16 mouse cellular contexts compared by ENCODE assay signal in genomic region chr7:119783453-119783852, GRCm38 (mm10). TPM values are rescaled to one million over a fixed set of nuclear protein-coding genes. Genes with fewer than 3 reads are reported as not detected.
DNase-seq lines count a peak whose midpoint lies in the region; ATAC-seq lines count a peak whose summit lies in the region.
"Had no signal": no experiment of that assay in that cellular context is flagged by ENCODE, and none has a peak within 500 bp of the region (broad histone marks: within the 10 kb centered on the region; RNA-seq: fewer than 3 reads in every experiment).

No protein-coding gene starts in this region.

- no peak overlapping the region for H3K27ac ChIP-seq in kidney, embryonic 16.5 days (ENCODE audit: low read length)
- H3K27ac ChIP-seq: embryonic facial prominence, embryonic 12.5 days; forebrain, embryonic 10.5 days had no signal

- no peak for ATAC-seq in kidney, embryonic 16.5 days (ENCODE audit: low FRiP score, low TSS enrichment)

- H3K9me3 ChIP-seq in kidney, embryonic 16.5 days (ENCODE audit: low read length): no peaks in the 10 kb centered on the region
- H3K9me3 ChIP-seq: embryonic facial prominence, embryonic 12.5 days; forebrain, embryonic 10.5 days had no signal

- WGBS in kidney, embryonic 16.5 days: 94% methylated on average over 2 of the region's 2 CpGs

- H3K36me3 ChIP-seq in kidney, embryonic 16.5 days (ENCODE audit: insufficient read depth, low read length): peaks cover 43% of the 10 kb centered on the region

- intact Hi-C loops in left cerebral cortex, postnatal 25 days (cut with DNase I): no loop called here

- no peaks in the 10 kb centered on the region for H3K4me1 ChIP-seq in kidney, embryonic 16.5 days (ENCODE audit: insufficient read depth, low read length)
- H3K4me1 ChIP-seq: embryonic facial prominence, embryonic 12.5 days; forebrain, embryonic 10.5 days had no signal

- no peaks in the 10 kb centered on the region for H3K27me3 ChIP-seq in kidney, embryonic 16.5 days (ENCODE audit: insufficient read depth, low read length)
- H3K27me3 ChIP-seq: embryonic facial prominence, embryonic 12.5 days had no signal

- no peak overlapping the region for H3K9ac ChIP-seq in kidney, embryonic 16.5 days (replicated peaks; ENCODE audit: low read length)
- H3K9ac ChIP-seq: embryonic facial prominence, embryonic 12.5 days had no signal

- DNase-seq in kidney, postnatal 14 days: peak; percentile 14
- peak; percentile 14 for DNase-seq in ovary, postnatal 36 days (ENCODE audit: low spot score)
- DNase-seq in ovary, postnatal 10 days (ENCODE audit: low spot score): no peak
- peak; percentile 19 for DNase-seq in brain, adult 2 months (ENCODE audit: low read depth, low spot score)
- DNase-seq in testis, postnatal 10 days (ENCODE audit: low spot score): peak; percentile 50
- no peak for DNase-seq in left cerebral cortex, adult 18-20 months (ENCODE audit: low spot score in 2 of 2)
- DNase-seq in left cerebral cortex, postnatal 25 days (ENCODE audit: low spot score in 2 of 2): no peak
- DNase-seq: cerebellum, postnatal 14 days; heart, postnatal 36 days; right cerebral cortex, postnatal 4 days; thymus, postnatal 4 days had no signal

- no peak overlapping the region for H3K4me3 ChIP-seq in kidney, embryonic 16.5 days (ENCODE audit: low read length)
- H3K4me3 ChIP-seq: embryonic facial prominence, embryonic 12.5 days; forebrain, embryonic 10.5 days had no signal

- no peak overlapping the region for H3K4me2 ChIP-seq in kidney, embryonic 16.5 days (replicated peaks; ENCODE audit: low read depth, low read length)
- H3K4me2 ChIP-seq: embryonic facial prominence, embryonic 12.5 days; midbrain, embryonic 11.5 days had no signal

RNA-seq across cellular contexts. Expression of gene Rexo5, which starts 10.4 kb away (rescaled TPM):
- polyA plus RNA-seq in kidney, embryonic 16.5 days (2015; fragmentation: Nextera tagmentation; extraction: Ambion mirVana): 23.9 and 27.7 TPM in 2 replicates
- 1 to 10 TPM; 2.3 TPM for total RNA-seq in left cerebral cortex, adult 18-20 months (2021)
- 1 to 10 TPM in 1 of 2 experiments, under 1 TPM in 1; 0.55 to 2.2 TPM for total RNA-seq in left cerebral cortex, postnatal 25 days (2021)

RNA-seq across cellular contexts. Expression of gene Eri2, which starts 10.4 kb away (rescaled TPM):
- 26.2 and 26.5 TPM in 2 replicates for polyA plus RNA-seq in kidney, embryonic 16.5 days (2015; fragmentation: Nextera tagmentation; extraction: Ambion mirVana)
- 1 to 10 TPM; 8.8 TPM for total RNA-seq in left cerebral cortex, adult 18-20 months (2021)
- 1 to 10 TPM; 7.7 to 8.4 TPM for total RNA-seq in left cerebral cortex, postnatal 25 days (2021)

RNA-seq across cellular contexts. Expression of gene Acsm3, which starts 22.7 kb away (rescaled TPM):
- polyA plus RNA-seq in kidney, embryonic 16.5 days (2015; fragmentation: Nextera tagmentation; extraction: Ambion mirVana): 0.92 and 1.1 TPM in 2 replicates
- total RNA-seq in left cerebral cortex, adult 18-20 months (2021): not detected
- total RNA-seq in left cerebral cortex, postnatal 25 days (2021): not detected
- total RNA-seq: left cerebral cortex, postnatal 36 days had no signal

Comparison
In these comparisons a context has a peak if more than half of its experiments do, and no peak if none do; other contexts are left out.
1. DNase-seq: peak in kidney, postnatal 14 days (single experiment), ovary, postnatal 36 days (single experiment), brain, adult 2 months (single experiment) and testis, postnatal 10 days (single experiment); none in ovary, postnatal 10 days (single experiment), left cerebral cortex, adult 18-20 months (0 of 2) and left cerebral cortex, postnatal 25 days (0 of 2).